Mouse (Mus musculus) neural tube, embryonic 11.5 days (tissue): ENCODE results near the gene Mllt6. TPM values are rescaled to one million over a fixed set of nuclear protein-coding genes. Genes with fewer than 3 reads are reported as not detected.
"Not testable (repeated sequence)": the region's sequence is repeated elsewhere in the genome, so short reads cannot be mapped to it uniquely, and the experiment has no call there.

Experiments used
- ATAC-seq: fragments of 200-750 bp; cut with Nextera tagmentation; 2 replicates; pipeline ENCODE4 v1.8.0; 2017; ENCODE audit warnings: moderate number of reproducible peaks, mild to moderate bottlenecking, moderate TSS enrichment, moderate library complexity; ENCODE audit not compliant: insufficient read depth, low FRiP score, low TSS enrichment
- DNase-seq: peaks from one replicate; pipeline ENCODE4 v3.0.0-alpha.2; 2015; ENCODE audit warnings: low spot score
- H3K27ac ChIP-seq: fragments of 300-500 bp; sonication (generic); 2 replicates; pipeline ENCODE4 v1.5.1; 2014; ENCODE audit warnings: low read depth, mild to moderate bottlenecking, low read length
- H3K27me3 ChIP-seq: fragments of 300-500 bp; sonication (generic); 2 replicates; pipeline ENCODE4 v1.6.1; 2014; ENCODE audit warnings: mild to moderate bottlenecking, low read length, mixed read lengths; ENCODE audit not compliant: control insufficient read depth, insufficient read depth
- H3K36me3 ChIP-seq: fragments of 300-500 bp; sonication (generic); 2 replicates; pipeline ENCODE4 v1.6.1; 2014; ENCODE audit warnings: mild to moderate bottlenecking, low read length, moderate library complexity, mixed read lengths; ENCODE audit not compliant: control insufficient read depth, insufficient read depth
- H3K4me1 ChIP-seq: fragments of 300-500 bp; sonication (generic); 2 replicates; pipeline ENCODE4 v1.6.1; 2014; ENCODE audit warnings: low read length, mixed read lengths; ENCODE audit not compliant: control insufficient read depth, insufficient read depth
- H3K4me2 ChIP-seq: fragments of 300-500 bp; sonication (generic); 2 replicates; pipeline ENCODE4 v1.6.1; 2014; ENCODE audit warnings: low read depth, mild to moderate bottlenecking, moderate library complexity
- H3K4me3 ChIP-seq: fragments of 300-500 bp; sonication (generic); 2 replicates; pipeline ENCODE4 v1.5.1; 2014; ENCODE audit warnings: low read depth, low read length
- H3K9ac ChIP-seq: fragments of 300-500 bp; sonication (generic); 2 replicates; pipeline ENCODE4 v1.6.1; 2014; ENCODE audit warnings: mild to moderate bottlenecking, low read length
- H3K9me3 ChIP-seq: fragments of 300-500 bp; sonication (generic); 2 replicates; pipeline ENCODE4 v1.6.1; 2016; ENCODE audit warnings: low read length; ENCODE audit not compliant: control insufficient read depth
- WGBS: fragments of 180-500 bp; shearing (Covaris S2); extraction: QIAGEN DNeasy Blood & Tissue Kit; methylation state at CpG from one replicate; pipeline ENCODE4 v1.1.7; 2014; 5-methylcytosine and 5-hydroxymethylcytosine counted together
- polyA plus RNA-seq: library from polyadenylated mRNA; unstranded; fragments of >200 nt; fragmentation: Nextera tagmentation; extraction: Ambion mirVana; gene quantifications from 2 replicates; pipeline ENCODE4 v1.2.1, GENCODE M21; 2014

The Mllt6 gene
- polyA plus RNA-seq, 1 experiment from 2014 or later = 4.5 TPM

DNA sequence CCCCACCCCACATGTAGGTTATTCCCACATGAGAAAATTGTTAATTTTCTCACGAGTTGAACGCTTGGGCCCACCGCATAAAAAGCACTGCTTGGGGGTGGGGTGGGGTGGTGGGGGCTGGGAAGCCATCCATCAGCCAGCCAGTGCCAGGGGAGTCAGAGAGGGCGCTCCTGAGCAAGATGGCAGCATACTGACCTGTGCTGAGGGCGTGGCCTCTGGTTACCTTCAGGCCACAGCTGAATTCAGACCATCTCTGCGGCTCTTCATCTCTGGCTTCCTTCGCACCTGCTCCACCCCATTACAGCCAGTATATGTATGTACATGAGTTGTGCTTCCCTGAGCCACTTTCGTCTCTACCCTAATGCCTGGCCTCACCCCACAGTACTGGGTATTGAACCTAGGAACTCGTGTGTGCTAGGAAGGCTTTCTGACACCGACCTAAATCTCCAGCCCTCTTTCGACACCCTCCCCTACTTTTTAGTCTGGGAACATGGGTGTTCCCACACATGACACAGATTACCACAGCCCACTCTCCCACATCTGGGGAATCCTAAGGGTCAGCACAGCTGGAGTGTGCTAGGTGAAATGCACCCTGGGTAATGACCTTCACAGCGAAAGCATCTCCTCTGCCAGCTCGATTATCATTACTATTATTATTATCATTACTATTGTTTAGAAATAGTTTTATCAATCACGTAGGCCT, 6.8 kb upstream of the Mllt6 start:
- Histone ChIP-seq H3K4me3 (no peak overlapping the region), H3K9me3 (no peaks in the 10 kb centered on the region)
- WGBS = 80% methylated on average over 14 of the region's 14 CpGs

DNA sequence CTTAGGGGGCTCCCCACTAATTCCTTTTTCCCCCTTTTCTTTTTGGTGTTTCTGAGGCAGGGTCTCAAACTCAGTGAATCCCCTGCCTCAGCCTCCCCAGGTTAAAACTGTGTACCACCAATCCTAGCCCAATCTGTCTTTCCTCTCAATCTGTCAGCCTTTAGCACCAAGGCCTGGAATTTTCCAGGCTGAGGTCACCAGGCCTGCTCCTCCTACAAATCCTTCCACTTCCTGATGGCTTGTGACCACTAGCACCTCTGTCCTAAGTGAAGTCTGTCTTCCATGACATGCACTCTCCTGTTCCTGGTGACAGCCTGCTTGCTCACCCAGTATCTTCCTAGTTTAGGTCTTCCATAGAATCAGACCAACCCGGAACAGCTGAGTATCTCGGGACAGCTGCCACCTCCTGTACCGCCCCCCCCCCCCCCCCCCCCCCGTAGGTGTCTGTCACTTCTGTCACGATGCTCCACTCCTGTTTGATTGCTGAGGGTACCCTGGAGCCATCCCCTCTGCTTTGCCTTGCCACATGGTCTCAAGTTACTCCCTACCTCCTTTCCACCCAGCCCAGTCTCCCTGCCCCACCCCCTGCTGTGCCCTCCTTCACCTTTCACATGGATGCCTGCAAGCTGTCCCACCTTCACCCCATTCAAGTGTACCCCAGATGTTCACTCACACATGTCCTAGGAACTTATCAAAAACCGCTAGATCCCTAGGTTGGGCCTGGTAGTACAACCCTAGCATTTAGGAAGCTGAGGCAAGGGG, 5.8 kb upstream of the Mllt6 start:
- no peak overlapping the region for H3K9ac ChIP-seq
- H3K27me3 ChIP-seq = peaks cover 20% of the 10 kb centered on the region
- no peak overlapping the region for H3K4me3 ChIP-seq
- 38% methylated on average over 5 of the region's 6 CpGs for WGBS
- H3K9me3 ChIP-seq = no peaks in the 10 kb centered on the region
- no peaks in the 10 kb centered on the region for H3K36me3 ChIP-seq
- ATAC-seq (no peak), DNase-seq (no peak)
- no peak overlapping the region for H3K4me2 ChIP-seq
- H3K27ac ChIP-seq = no peak overlapping the region
- peaks cover 20% of the 10 kb centered on the region for H3K4me1 ChIP-seq

More for the DNA sequence above, 6.8 kb upstream of the Mllt6 start:
- no peak overlapping the region for H3K9ac ChIP-seq
- ATAC-seq = no peak
- H3K36me3 ChIP-seq = no peaks in the 10 kb centered on the region
- H3K27me3 ChIP-seq = peaks cover 11% of the 10 kb centered on the region
- no peak overlapping the region for H3K4me2 ChIP-seq
- H3K27ac ChIP-seq = no peak overlapping the region
- DNase-seq = no peak
- peaks cover 11% of the 10 kb centered on the region for H3K4me1 ChIP-seq

DNA sequence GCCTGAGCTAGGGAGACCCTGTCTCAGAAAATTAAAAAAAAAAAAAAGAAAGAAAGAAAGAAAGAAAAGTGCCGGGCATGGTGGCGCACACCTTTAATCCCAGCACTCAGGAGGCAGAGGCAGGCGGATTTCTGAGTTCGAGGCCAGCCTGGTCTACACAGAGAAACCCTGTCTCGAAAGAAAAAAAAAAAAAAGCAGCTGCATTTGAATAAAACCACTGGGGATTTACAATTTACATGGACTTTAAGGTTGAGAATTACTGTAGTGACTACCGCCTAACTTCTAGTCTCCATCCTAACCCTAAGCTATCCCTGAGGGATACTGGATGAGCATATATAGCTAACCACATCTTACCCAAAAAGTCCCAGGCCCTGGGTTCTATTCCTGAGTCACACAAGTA, 5.2 kb upstream of the Mllt6 start:
- H3K4me2 ChIP-seq, H3K4me3 ChIP-seq, DNase-seq, H3K36me3 ChIP-seq, ATAC-seq, H3K9ac ChIP-seq, H3K27ac ChIP-seq, H3K9me3 ChIP-seq: not testable (repeated sequence)
- Histone ChIP-seq H3K27me3 (peaks cover 23% of the 10 kb centered on the region), H3K4me1 (peaks cover 20% of the 10 kb centered on the region)
- whole genome bisulfite sequencing = 90% methylated on average over 6 of the region's 6 CpGs

DNA sequence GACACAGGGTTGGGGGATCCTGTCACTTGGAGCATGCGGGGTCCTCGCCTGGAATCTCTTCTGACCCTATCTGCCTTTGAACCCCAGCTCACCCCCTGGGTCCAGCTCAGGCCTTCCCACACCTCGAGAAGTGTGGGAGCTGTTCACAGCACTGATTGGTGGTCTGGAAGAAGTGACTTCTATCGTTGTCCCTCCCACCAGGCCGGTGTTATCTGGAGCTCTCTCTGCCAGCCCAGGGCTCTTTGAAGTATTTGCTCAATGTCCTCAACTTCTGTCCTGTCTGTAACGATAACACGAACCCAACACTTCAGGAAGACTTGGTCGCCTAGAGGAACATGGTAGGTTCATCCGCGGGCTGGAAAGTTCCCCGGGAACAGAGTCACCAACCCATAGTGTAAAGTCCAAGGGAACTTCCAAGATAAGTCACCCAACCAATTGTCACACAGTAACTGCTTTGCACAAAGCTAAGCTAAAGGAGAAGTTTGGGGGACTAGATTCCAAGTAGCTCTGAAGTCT, 4.4 kb upstream of the Mllt6 start:
- Histone ChIP-seq H3K4me3 (0 out of 2 replicates have a peak overlapping the region, but pooled peaks have one; percentile 78), H3K4me2 (no peak overlapping the region), H3K36me3 (no peaks in the 10 kb centered on the region), H3K9ac (no peak overlapping the region), H3K9me3 (no peaks in the 10 kb centered on the region), H3K27me3 (peaks cover 23% of the 10 kb centered on the region), H3K27ac (no peak overlapping the region), H3K4me1 (peaks cover 20% of the 10 kb centered on the region)
- ATAC-seq = no peak
- no peak for DNase-seq
- 69% methylated on average over 11 of the region's 11 CpGs for WGBS

DNA sequence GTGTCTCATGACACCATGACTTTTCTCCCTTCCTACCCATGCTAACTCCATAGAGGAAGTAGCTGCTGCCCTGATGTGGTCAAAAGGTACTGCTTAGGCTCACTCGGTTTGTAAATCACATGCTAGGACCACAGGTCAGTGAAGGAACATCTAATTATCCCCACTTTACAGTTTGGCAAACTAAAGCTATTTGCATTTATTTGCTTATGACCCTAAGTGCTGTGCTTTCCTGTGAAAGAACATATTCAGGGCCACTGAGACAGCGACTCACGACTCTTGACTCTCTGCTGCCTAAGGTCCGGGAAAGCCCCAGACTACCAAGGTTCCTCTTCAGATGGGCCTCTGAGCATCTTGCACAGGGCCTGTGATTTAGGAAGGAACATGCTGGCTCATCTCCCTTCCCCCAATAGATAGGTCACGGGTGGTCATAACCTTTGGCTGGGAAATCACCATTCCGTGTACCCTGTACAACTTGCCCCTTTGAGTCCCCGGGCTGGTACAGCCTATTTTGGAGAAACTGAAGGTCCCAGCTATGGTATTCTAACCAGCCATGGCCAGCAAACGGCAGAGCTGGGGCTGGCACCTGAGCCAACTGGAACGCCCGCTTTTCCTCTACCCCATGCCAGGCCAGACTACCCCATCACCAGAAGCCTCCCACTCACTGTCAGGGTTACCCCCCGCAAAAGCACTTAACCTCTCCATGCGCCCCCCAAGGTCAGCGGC, 3.8 kb upstream of the Mllt6 start:
- peak overlapping the region; percentile 79 for H3K9ac ChIP-seq
- 8% methylated on average over 13 of the region's 13 CpGs for WGBS
- peak overlapping the region; percentile 85 for H3K4me2 ChIP-seq
- H3K9me3 ChIP-seq = no peaks in the 10 kb centered on the region
- peak overlapping the region; percentile 78 for H3K4me3 ChIP-seq
- no peak overlapping the region for H3K27ac ChIP-seq
- H3K4me1 ChIP-seq = peaks cover 20% of the 10 kb centered on the region
- DNase-seq (no peak), ATAC-seq (no peak)
- H3K36me3 ChIP-seq = no peaks in the 10 kb centered on the region
- peaks cover 23% of the 10 kb centered on the region for H3K27me3 ChIP-seq

DNA sequence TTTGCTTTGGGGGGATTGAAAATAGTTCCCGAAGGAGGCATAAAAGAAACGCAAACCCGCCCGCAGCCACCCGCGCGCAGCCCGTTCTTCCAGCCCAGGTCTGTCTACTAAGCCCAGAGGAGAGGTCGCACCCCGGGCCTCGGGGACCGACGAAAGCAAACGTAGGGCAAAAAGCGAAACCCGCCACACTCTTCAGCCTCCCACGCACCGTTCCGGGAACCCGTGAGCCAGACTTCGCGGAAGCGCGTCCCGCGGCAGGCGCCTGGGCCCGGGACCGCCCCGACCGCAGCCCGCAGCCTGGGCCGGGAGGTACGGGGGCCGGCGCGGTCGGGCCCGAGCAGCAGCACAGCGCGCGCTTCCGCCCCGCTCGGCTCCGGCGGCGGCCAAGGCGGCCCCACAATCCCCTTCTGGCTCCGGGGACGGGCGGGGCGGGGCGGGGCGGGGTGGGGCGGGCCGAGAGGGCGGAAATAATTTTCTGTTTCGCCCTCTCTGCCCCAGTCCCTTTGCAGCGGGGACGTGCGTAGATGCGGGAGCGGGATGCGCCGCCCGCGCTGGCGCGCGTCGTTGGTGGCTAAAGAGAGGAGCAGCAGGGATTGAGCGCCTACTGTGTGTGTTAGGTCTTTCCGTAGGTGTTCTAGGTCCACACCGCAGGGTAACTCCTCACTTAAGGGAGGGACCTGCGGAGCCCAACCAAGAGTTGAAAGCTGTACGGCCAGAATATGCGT, 3.1 kb upstream of the Mllt6 start:
- peak; percentile 66 for ATAC-seq
- DNase-seq = peak; percentile 82
- peak overlapping the region; percentile 79 for H3K9ac ChIP-seq
- H3K4me2 ChIP-seq = peak overlapping the region; percentile 85
- H3K27ac ChIP-seq = 0 out of 2 replicates have a peak overlapping the region, but pooled peaks have one; percentile 49
- H3K36me3 ChIP-seq = no peaks in the 10 kb centered on the region
- peaks cover 24% of the 10 kb centered on the region for H3K4me1 ChIP-seq
- peak overlapping the region; percentile 78 for H3K4me3 ChIP-seq
- peaks cover 23% of the 10 kb centered on the region for H3K27me3 ChIP-seq
- H3K9me3 ChIP-seq = no peaks in the 10 kb centered on the region
- WGBS = under 1% methylated on average over 73 of the region's 78 CpGs

DNA sequence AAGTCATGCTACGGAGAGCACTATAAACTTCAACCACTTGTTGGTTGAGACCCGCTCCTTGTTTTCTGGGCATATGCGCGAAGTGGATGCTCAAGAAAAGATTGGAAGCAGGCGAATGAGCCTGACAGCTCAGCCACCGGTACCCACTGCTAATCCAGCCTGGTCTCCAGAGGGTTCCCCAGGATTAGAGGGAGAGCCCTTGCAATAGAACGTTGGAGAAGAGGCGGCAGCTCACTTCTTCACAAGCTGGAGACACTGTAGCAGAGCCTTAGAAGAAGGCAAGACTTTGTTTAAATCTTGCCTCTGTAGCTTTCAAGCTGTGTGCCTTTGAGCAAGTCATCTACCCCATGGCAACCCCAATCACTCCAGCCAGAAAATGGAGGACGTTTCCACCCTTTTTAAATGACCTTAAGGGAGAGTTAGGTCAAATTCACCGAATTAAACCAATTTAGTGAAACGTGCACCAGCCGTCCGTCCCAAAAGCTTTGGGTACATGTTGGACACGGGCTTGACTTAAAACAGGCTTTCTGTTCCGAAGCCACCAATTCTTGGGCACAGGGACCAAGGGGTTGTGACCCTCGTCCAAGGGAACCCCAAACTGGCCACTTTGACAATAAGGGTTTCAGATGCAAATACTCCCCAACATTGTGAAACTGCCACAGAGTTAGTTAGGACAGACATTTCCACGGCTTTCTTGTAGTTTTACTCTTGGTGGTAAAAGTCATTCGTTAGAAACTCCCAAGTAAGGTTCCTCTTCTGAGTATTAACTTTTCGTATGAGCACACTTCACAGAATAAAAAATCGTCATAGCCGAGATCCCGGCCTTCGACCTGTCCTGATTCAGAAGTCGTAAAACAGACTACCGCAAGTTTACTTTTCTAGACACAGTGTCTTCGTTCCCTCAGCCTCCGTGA, 2.2 kb upstream of the Mllt6 start:
- Histone ChIP-seq H3K9me3 (no peaks in the 10 kb centered on the region), H3K4me1 (peaks cover 24% of the 10 kb centered on the region), H3K27ac (no peak overlapping the region), H3K27me3 (peaks cover 23% of the 10 kb centered on the region), H3K9ac (peak overlapping the region; percentile 79), H3K4me2 (peak overlapping the region; percentile 85), H3K36me3 (no peaks in the 10 kb centered on the region), H3K4me3 (peak overlapping the region; percentile 94)
- DNase-seq (no peak), ATAC-seq (no peak)
- 2% methylated on average over 27 of the region's 27 CpGs for WGBS
